Mouse (Mus musculus) embryonic facial prominence, embryonic 12.5 days (tissue): ENCODE data around the gene Mnx1. TPM values are rescaled to one million over a fixed set of nuclear protein-coding genes. Genes with fewer than 3 reads are reported as not detected.
"Not testable (repeated sequence)": the region's sequence is repeated elsewhere in the genome, so short reads cannot be mapped to it uniquely, and the experiment has no call there.

Experiments used
- ATAC-seq: fragments of 200-750 bp; cut with Nextera tagmentation; 2 replicates; pipeline ENCODE4 v1.8.0; 2017; ENCODE audit not compliant: insufficient number of reproducible peaks, insufficient read depth, low FRiP score, low TSS enrichment
- H3K27ac ChIP-seq: fragments of 300-500 bp; sonication (generic); 2 replicates; pipeline ENCODE4 v1.5.1; 2016; ENCODE audit warnings: mild to moderate bottlenecking
- H3K27me3 ChIP-seq: fragments of 300-500 bp; sonication (generic); 2 replicates; pipeline ENCODE4 v1.6.1; 2016; ENCODE audit warnings: mild to moderate bottlenecking, moderate library complexity
- H3K36me3 ChIP-seq: fragments of 300-500 bp; sonication (generic); 2 replicates; pipeline ENCODE4 v1.6.1; 2016; ENCODE audit warnings: mild to moderate bottlenecking
- H3K4me1 ChIP-seq: fragments of 300-500 bp; sonication (generic); 2 replicates; pipeline ENCODE4 v1.6.1; 2016
- H3K4me2 ChIP-seq: fragments of 300-500 bp; sonication (generic); replicated peaks from 2 replicates; pipeline ENCODE4 v1.6.1; 2016; ENCODE audit warnings: mild to moderate bottlenecking, moderate library complexity
- H3K4me3 ChIP-seq: fragments of 300-500 bp; sonication (generic); 2 replicates; pipeline ENCODE4 v1.5.1; 2016; ENCODE audit warnings: mild to moderate bottlenecking
- H3K9ac ChIP-seq: fragments of 300-500 bp; sonication (generic); 2 replicates; pipeline ENCODE4 v1.6.1; 2016; ENCODE audit warnings: mild to moderate bottlenecking, moderate library complexity
- H3K9me3 ChIP-seq: fragments of 300-500 bp; sonication (generic); 2 replicates; pipeline ENCODE4 v1.6.1; 2016; ENCODE audit warnings: mild to moderate bottlenecking, moderate library complexity
- WGBS: fragments of 180-500 bp; shearing (Covaris S2); methylation state at CpG from one replicate; pipeline ENCODE4 v1.1.7; 2016; 5-methylcytosine and 5-hydroxymethylcytosine counted together
- polyA plus RNA-seq: library from polyadenylated mRNA; unstranded; fragments of >200 nt; fragmentation: Nextera tagmentation; extraction: Ambion mirVana; gene quantifications from 2 replicates; pipeline ENCODE4 v1.2.1, GENCODE M21; 2016

The Mnx1 gene
- polyA plus RNA-seq, 1 experiment from 2014 or later = not detected

DNA sequence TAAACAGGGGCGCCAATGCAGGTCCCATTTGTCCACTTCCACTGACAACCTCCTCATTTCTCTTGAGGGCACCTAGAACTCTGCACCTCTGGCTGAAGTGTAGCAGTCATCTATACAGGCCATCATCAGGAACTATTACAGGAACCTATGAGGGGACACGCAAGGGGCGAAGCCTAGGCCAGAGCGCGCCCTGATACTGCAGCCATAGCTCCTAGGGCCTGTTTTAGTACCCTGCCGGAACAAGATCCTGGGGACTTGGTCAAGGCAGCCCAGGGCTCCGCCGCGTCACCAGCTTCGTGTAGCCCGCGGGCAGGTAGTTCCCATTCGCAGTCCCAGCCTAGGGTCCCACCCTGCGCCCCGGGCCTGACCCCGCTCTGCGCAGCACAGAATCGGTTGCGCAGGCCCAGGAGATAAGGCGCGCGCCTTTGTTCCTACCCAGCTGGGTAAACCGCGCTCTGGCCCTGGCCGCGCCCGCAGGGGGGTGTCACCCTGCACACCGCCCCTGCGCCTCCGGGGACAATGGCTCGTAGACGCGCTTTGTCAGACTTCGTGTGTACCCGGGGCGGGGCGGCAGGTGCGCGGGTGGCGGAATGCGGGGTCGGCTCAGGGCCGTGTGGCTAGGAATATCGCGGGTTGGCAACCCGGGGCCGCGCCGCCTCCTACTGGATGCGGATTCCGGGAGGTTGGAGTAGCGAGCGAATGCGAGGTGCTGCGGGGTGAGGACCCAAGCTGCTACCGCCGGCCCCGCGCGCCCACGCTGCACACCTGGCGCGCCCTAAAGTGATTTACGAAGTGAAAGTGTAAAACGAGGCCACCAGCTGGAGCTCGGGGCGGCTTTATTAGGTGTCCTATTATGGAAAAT, 10.6 kb downstream of the Mnx1 start:
- Histone ChIP-seq H3K9ac (peak overlapping the region; percentile 33), H3K36me3 (no peaks in the 10 kb centered on the region), H3K4me1 (peaks cover 5% of the 10 kb centered on the region), H3K27ac (no peak overlapping the region), H3K4me2 (peak overlapping the region; percentile 52), H3K9me3 (no peaks in the 10 kb centered on the region), H3K27me3 (peaks cover 72% of the 10 kb centered on the region), H3K4me3 (peak overlapping the region; percentile 30)
- 3% methylated on average over 67 of the region's 67 CpGs for WGBS
- no peak for ATAC-seq

DNA sequence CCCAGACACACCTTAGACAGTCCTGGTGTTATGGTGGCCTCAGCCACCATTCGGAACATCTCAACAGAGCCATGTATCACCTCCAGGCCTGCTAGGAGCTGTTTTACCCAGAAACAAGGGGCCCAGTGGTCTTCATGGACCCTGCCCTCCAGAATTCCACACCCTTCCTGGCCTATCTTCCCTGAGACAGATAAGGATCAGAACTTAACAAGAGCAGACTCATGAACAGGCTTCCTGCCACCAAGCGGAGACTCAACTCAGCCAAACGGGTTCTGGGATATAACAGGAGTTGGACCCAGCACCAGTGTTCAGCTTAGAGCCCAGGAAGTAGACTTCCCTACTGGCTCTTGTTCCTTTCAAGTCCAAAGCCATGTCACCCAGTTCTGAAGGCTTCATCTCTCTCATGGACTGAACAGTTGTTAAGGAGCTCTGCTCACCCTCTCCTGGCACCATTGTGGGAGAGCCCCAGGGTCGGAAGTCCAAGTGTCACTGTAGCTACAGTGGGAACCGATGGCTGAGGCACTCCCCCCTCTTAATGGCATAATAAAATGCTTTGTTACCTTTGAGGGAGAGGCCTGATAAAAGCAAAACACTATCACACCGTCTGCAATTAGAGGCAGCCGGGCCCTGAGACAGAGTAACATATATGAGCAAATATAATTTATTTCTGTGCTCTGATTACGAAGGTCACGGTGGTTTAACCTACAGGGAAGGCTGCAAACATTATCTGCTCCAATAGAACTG, 15.2 kb downstream of the Mnx1 start:
- no peak overlapping the region for H3K4me3 ChIP-seq
- H3K9me3 ChIP-seq = no peaks in the 10 kb centered on the region
- peaks cover 36% of the 10 kb centered on the region for H3K27me3 ChIP-seq
- no peak overlapping the region for H3K9ac ChIP-seq
- WGBS = 74% methylated on average over 9 of the region's 9 CpGs
- ATAC-seq = no peak
- H3K27ac ChIP-seq = no peak overlapping the region
- H3K4me1 ChIP-seq = peaks cover 4% of the 10 kb centered on the region
- H3K36me3 ChIP-seq = peaks cover 9% of the 10 kb centered on the region; the same call in 1 of the 2 replicates
- H3K4me2 ChIP-seq = no peak overlapping the region

DNA sequence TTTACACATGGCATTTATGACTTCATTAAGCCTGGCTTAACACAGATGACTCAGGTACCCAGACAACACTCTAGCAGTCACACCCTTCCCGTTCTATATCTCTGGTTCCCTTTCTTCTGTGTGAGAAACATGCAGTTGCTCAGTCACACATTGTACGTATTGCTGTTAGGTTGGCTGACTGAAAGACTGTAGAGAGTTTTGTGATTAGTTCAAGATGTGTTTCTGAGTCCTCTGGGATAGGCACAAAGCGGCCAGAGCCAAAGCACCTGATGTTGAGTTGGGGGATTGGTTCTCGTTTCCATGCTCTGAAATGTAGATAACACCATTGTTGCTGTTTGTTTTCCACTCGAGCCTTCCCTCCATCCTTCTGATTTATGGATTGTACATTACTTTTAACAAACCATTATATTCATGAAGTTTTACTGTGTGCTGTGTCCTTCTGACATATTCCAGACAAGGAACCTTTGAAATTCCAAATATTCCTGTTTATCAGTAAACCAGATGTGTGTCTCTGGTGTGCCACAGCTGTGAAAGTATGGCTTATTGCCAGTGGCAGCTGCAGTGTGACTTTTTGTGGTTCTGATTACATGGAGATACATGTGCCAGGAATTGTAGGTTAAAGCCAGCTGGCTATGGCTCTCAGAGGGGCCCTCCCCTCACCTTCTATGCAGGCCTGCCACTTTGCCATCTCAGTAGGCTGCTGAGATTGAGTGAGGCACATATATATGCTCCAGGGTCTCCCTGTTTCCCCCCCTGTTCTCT, 21.2 kb downstream of the Mnx1 start:
- no peak overlapping the region for H3K4me3 ChIP-seq
- H3K9ac ChIP-seq = no peak overlapping the region
- H3K36me3 ChIP-seq = peaks cover 46% of the 10 kb centered on the region
- H3K27me3 ChIP-seq = no peaks in the 10 kb centered on the region
- no peaks in the 10 kb centered on the region for H3K9me3 ChIP-seq
- H3K27ac ChIP-seq = no peak overlapping the region
- H3K4me1 ChIP-seq = no peaks in the 10 kb centered on the region
- no peak for ATAC-seq
- no peak overlapping the region for H3K4me2 ChIP-seq
- 47% methylated on average over 5 of the region's 5 CpGs for WGBS

DNA sequence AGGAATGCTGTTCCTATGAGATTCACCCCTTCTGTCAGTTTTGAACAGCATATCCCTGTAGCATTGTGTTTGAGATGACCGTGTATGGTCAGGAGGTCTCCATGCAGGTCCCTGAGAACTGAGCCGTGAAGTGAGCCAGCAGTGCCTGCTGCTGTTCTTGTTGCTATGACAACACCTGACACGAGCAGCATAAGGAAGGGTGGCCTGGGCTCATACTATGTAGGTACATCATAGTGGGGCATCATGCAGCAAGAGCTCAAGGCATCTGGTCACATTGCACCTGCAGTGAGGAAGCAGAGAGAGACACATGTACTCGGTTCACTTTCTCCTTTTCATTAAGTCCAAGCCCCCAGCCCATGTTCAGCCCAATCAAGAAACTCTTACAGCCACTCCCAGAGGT, 25.9 kb downstream of the Mnx1 start:
- no peaks in the 10 kb centered on the region for H3K9me3 ChIP-seq
- H3K27me3 ChIP-seq = no peaks in the 10 kb centered on the region
- no peak overlapping the region for H3K9ac ChIP-seq
- H3K4me3 ChIP-seq = no peak overlapping the region
- H3K4me1 ChIP-seq = no peaks in the 10 kb centered on the region
- H3K4me2 ChIP-seq = no peak overlapping the region
- 75% methylated on average over 4 of the region's 4 CpGs for WGBS
- peaks cover 67% of the 10 kb centered on the region for H3K36me3 ChIP-seq
- no peak for ATAC-seq
- no peak overlapping the region for H3K27ac ChIP-seq

DNA sequence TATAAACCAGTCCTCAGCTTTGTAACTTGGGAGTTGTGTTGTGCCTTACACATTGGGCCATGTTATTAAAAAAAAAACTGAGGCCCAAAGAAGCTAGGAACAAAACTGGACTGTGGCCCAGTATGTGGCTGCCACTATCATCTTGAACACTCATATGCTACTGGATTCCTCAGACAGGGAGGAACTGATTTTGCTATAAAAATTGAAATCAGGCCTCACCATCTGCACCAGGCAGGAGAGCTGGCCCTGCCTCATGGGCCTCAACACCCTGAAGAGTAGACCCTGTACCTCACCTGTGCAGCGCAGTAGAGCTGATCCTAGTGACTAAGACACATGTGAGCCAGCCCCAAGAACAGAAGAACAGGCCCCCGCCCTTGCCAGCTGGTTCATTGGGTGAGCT, 33.0 kb downstream of the Mnx1 start:
- H3K4me1 ChIP-seq = no peaks in the 10 kb centered on the region
- H3K4me2 ChIP-seq = no peak overlapping the region
- no peaks in the 10 kb centered on the region for H3K27me3 ChIP-seq
- H3K4me3 ChIP-seq = no peak overlapping the region
- 98% methylated on average over 2 of the region's 2 CpGs for WGBS
- no peaks in the 10 kb centered on the region for H3K9me3 ChIP-seq
- H3K27ac ChIP-seq = no peak overlapping the region
- ATAC-seq = no peak
- H3K9ac ChIP-seq = no peak overlapping the region
- peaks cover 82% of the 10 kb centered on the region for H3K36me3 ChIP-seq

DNA sequence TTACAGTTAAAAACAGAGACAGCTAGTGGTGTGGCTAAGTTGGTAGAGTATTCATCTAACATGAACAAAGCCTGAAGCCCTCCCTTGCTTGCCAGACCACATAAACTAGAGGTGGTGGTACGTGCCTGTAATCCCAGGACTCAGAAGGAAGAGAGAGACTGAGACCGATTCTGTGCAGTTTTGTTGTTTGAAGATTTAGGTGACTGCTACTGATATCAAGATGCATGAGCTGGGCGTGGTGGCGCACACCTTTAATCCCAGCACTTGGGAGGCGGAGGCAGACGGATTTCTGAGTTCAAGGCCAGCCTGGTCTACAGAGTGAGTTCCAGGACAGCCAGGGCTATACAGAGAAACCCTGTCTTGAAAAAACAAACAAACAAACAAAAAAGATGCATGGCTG, 41.5 kb downstream of the Mnx1 start:
- H3K4me3 ChIP-seq = 0 out of 2 replicates have a peak overlapping the region, but pooled peaks have one; percentile 4
- 94% methylated on average over 6 of the region's 6 CpGs for WGBS
- not testable (repeated sequence) for H3K9ac ChIP-seq, ATAC-seq, H3K9me3 ChIP-seq, H3K27ac ChIP-seq, H3K27me3 ChIP-seq
- H3K4me2 ChIP-seq = peak overlapping the region; percentile 94; the same call in 1 of the 2 replicates
- peaks cover 18% of the 10 kb centered on the region for H3K4me1 ChIP-seq
- H3K36me3 ChIP-seq = peaks cover 45% of the 10 kb centered on the region

DNA sequence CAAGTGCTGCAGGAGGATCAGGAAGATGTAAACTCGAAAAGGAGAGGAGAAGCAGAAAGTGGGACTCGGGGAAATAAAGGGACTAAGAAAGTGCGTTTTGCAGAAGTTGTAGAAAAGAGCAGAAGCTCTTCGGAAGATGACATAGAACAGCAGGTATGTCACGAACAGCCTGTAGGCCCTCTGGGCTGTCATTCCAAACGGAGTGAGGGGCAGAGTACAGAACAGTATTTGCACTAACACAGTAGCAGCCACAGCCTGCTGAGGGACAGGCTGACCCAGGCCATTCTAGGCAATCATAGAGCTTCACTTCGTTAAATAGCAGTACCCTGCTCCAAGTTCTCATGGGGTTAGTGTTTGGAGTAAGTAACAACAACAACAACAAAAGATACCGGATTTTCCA, 42.8 kb downstream of the Mnx1 start:
- Histone ChIP-seq H3K4me2 (peak overlapping the region; percentile 94), H3K27me3 (no peaks in the 10 kb centered on the region), H3K4me1 (peaks cover 18% of the 10 kb centered on the region), H3K27ac (no peak overlapping the region), H3K9ac (peak overlapping the region; percentile 85), H3K36me3 (peaks cover 33% of the 10 kb centered on the region), H3K9me3 (no peaks in the 10 kb centered on the region), H3K4me3 (peak overlapping the region; percentile 98)
- no peak for ATAC-seq
- 39% methylated on average over 8 of the region's 8 CpGs for WGBS

DNA sequence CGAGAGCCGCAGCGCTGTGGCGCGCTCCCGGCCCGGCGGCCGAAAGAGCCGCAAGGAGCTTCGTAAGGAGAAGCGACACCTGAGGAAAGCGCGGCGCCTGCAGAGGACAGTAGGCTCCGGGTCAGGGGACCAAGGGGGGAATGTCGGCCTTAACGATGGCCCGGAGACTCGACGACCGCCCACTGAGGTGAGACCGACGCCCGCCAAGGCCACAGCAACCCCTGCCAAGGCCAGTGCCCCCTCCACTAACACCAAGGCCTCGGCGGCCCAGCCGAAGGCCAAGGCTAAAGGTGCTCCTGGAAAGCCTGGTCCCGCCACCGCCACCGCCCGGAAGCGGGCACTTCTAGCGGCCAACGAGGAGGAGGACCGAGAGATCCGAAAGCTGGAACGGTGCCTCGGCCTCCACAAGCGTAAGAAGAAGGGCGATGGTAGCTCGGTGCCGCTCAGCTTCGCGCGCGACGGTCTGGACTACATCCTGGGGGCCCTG, 43.4 kb downstream of the Mnx1 start:
- Histone ChIP-seq H3K4me3 (peak overlapping the region; percentile 98), H3K27ac (peak overlapping the region; percentile 73; the same call in 1 of the 2 replicates), H3K27me3 (no peaks in the 10 kb centered on the region), H3K4me1 (peaks cover 18% of the 10 kb centered on the region), H3K36me3 (peaks cover 27% of the 10 kb centered on the region), H3K4me2 (peak overlapping the region; percentile 94), H3K9me3 (no peaks in the 10 kb centered on the region), H3K9ac (peak overlapping the region; percentile 85)
- WGBS = 1% methylated on average over 48 of the region's 48 CpGs
- peak; percentile 76 for ATAC-seq

DNA sequence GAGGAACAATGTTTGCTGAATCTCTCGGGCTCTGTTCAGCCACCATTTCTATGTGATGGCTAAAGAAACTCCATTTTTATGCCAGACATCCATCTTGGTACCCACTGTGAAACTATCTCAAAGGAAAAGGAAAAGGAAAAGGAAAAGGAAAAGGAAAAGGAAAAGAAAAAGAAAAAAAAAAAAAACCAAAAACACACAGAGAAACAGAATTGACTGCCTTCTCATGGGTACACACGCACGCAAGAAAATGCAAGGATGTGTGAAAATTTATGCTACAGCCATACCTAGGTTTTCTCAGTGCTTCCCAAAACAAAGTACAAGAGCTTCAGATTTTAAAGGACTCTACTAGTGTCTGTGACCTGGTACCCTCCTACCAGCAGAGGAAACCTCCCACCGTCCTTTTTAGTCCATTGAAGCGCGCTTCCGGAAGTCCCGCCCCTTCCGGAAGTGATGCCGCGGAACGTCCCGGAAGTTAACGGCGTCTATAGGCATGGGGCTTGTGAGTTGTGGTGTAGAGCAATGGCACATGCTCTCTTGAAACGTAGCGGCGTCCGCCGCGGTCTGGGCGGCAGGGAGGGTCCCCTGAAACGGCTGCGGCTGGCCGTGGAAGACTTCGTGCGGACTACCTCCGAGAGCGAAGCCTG, 43.9 kb downstream of the Mnx1 start, which contains the start of gene Nom1:
Gene Nom1, plus strand, starts transcription at position 437 of the 644 bp plus-strand sequence.
- peak within 1 kb of the TSS; percentile 73; the same call in 1 of the 2 replicates for H3K27ac ChIP-seq
- no peaks in the 10 kb centered on the region for H3K9me3 ChIP-seq
- H3K36me3 ChIP-seq = peaks cover 21% of the 10 kb centered on the region
- no peaks in the 10 kb centered on the region for H3K27me3 ChIP-seq
- peak; percentile 93 for ATAC-seq
- peaks cover 18% of the 10 kb centered on the region for H3K4me1 ChIP-seq
- H3K9ac ChIP-seq = peak within 1 kb of the TSS; percentile 85
- peak within 1 kb of the TSS; percentile 94 for H3K4me2 ChIP-seq
- 5% methylated on average over 29 of the region's 29 CpGs for WGBS
- peak within 1 kb of the TSS; percentile 98 for H3K4me3 ChIP-seq

DNA sequence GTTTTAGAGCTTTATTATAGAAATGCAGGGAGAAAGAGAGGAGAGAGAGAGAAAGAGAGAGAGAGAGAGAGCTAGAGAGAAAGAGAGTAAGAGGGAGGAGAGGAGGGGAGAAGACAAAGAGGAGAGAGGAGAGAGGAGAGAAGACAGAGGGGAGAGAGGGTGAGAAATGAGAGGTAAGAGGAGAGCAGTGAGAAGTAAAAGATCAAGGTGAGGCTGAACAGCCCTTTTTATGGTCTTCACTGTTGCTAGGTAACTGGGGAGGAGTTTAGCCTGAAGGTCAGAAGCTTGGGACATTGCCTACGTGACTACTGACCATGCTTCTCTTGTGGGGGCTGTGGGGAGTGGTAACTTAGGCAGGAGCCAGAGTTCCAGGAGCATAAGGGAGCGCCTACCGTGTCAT, 54.9 kb downstream of the Mnx1 start:
- H3K9ac ChIP-seq, H3K36me3 ChIP-seq, ATAC-seq, H3K4me1 ChIP-seq, H3K9me3 ChIP-seq, H3K27me3 ChIP-seq, H3K4me2 ChIP-seq, H3K27ac ChIP-seq, H3K4me3 ChIP-seq: not testable (repeated sequence)
- WGBS = 63% methylated on average over 3 of the region's 3 CpGs
